Mouse (Mus musculus): ENCODE measurements at regions not wholly inside any gene's neighbourhood (a gene's known extent, or its start where the extent isn't known, plus 50 kb on each side); places are given as distances from the start of the nearest gene placed in this dataset.

DNA sequence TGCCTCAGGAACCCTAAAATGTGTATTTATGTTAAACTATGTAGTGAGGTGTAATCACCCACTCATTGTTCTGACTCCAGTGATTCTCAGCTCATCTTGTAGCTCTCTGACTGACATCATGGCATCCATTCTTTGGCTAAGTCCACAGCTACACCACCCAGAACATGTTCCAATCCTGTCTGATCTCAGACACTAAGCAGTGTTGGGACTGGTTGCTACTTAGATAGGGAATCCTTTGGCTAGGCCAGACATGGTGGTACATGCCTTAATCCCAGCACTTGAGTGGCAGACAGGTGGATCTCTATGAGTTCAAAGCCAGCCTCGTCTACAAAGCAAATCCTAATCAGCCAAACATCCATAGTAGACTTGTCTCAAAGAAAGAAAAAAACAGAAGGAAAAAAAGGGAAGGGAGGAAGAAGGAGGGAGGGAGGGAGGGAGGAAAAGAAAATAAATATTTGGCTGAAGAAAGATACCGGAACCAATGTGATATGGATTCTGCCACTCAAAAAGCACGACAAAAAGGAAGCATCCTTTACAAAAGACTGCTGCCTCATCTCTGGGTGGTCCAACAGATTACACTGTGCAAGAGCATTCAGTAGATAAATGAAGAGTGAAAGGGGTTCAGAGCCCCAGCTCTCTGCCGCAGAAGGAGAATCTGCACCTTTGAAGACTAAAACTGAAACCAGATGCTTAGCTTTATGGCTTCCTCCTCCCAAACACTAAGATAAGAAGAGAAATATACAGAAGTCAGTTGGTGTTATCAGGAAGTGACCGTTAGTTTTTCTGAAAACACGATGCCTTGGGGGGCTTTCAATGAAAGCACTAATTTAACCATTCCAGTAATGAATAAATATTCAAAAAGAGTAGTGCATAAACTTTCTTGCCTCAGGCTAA, 51.5 kb upstream of the Med13 start:
- no peaks in the 10 kb centered on the region for H3K27me3 ChIP-seq (replicated peaks; ENCODE audit: control insufficient read depth, insufficient read depth, low read length)
- H3K4me1 ChIP-seq (ENCODE audit: control insufficient read depth, insufficient read depth, low read length): 0 out of 2 replicates have a peak, but pooled peaks cover 4% of the 10 kb centered on the region
- no peaks in the 10 kb centered on the region for H3K36me3 ChIP-seq (ENCODE audit: control insufficient read depth, insufficient read depth, low read length)
- DNase-seq (ENCODE audit: low spot score) (no peak), ATAC-seq (ENCODE audit: low read depth) (no peak)
- H3K4me3 ChIP-seq (ENCODE audit: low read depth, low read length): no peak overlapping the region
- H3K9ac ChIP-seq (ENCODE audit: low read depth, low read length): no peak overlapping the region
- WGBS: 44% methylated on average over 6 of the region's 6 CpGs
- H3K4me2 ChIP-seq (ENCODE audit: low read depth, low read length): no peak overlapping the region
- no peak overlapping the region for H3K27ac ChIP-seq (replicated peaks; ENCODE audit: low read depth, low read length)
- 0 out of 2 replicates have a peak, but pooled peaks cover 2% of the 10 kb centered on the region for H3K9me3 ChIP-seq (ENCODE audit: control insufficient read depth, low read length)

DNA sequence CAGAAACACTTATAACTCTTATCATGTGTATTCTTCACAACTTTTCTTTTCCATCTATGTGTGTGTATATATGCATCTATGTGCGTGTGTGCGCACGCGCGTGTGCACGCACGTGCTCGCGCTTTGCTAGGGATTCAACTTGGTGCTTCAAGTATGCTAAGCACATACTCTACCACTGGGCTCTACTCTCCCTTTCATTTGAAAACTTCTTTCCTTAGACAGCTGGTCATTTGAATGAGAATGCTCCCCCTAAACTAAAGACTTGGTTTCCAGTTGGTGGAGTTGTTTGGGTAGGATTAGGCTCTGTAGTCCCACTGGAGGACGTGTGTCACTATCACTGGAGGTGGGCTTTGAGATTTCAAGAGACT, 52.2 kb upstream of the Med13 start:
- 92% methylated on average over 10 of the region's 10 CpGs for WGBS
- no peak for DNase-seq (ENCODE audit: low spot score)

DNA sequence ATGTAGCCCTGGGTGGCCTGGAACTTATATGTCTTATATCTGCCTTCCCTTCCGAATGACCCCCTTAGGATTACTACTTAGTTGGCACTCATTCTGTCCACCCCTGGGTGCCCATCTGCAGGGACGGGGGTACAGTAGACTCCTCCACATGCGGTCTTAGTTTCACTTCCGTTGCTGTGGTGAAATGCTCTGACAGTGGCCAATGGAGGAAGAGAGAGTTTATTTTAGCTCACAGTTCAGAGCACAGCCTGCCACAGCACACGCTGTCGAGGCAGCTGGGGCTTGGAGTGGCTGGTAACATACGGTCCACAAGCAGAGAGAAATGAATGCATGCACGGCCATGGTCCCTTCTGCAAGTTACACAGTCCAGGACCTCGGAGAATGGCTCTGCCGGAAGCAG, 53.1 kb upstream of the Med13 start:
- ATAC-seq (ENCODE audit: low read depth) (no peak), DNase-seq (ENCODE audit: low spot score) (no peak)
- Histone ChIP-seq H3K9ac (ENCODE audit: low read depth, low read length) (no peak overlapping the region), H3K4me3 (ENCODE audit: low read depth, low read length) (no peak overlapping the region), H3K4me1 (ENCODE audit: control insufficient read depth, insufficient read depth, low read length) (no peaks in the 10 kb centered on the region), H3K27me3 (replicated peaks; ENCODE audit: control insufficient read depth, insufficient read depth, low read length) (no peaks in the 10 kb centered on the region), H3K27ac (replicated peaks; ENCODE audit: low read depth, low read length) (no peak overlapping the region), H3K36me3 (ENCODE audit: control insufficient read depth, insufficient read depth, low read length) (no peaks in the 10 kb centered on the region), H3K4me2 (ENCODE audit: low read depth, low read length) (no peak overlapping the region), H3K9me3 (ENCODE audit: control insufficient read depth, low read length) (0 out of 2 replicates have a peak, but pooled peaks cover 2% of the 10 kb centered on the region)
- 85% methylated on average over 9 of the region's 10 CpGs for WGBS

More for the DNA sequence above, 52.2 kb upstream of the Med13 start:
- 0 out of 2 replicates have a peak, but pooled peaks cover 2% of the 10 kb centered on the region for H3K9me3 ChIP-seq (ENCODE audit: control insufficient read depth, low read length)
- no peak overlapping the region for H3K4me3 ChIP-seq (ENCODE audit: low read depth, low read length)
- no peak overlapping the region for H3K4me2 ChIP-seq (ENCODE audit: low read depth, low read length)
- H3K27ac ChIP-seq (replicated peaks; ENCODE audit: low read depth, low read length): no peak overlapping the region
- H3K36me3 ChIP-seq (ENCODE audit: control insufficient read depth, insufficient read depth, low read length): no peaks in the 10 kb centered on the region
- H3K9ac ChIP-seq (ENCODE audit: low read depth, low read length): no peak overlapping the region
- no peaks in the 10 kb centered on the region for H3K27me3 ChIP-seq (replicated peaks; ENCODE audit: control insufficient read depth, insufficient read depth, low read length)
- H3K4me1 ChIP-seq (ENCODE audit: control insufficient read depth, insufficient read depth, low read length): no peaks in the 10 kb centered on the region
- ATAC-seq (ENCODE audit: low read depth): no peak

DNA sequence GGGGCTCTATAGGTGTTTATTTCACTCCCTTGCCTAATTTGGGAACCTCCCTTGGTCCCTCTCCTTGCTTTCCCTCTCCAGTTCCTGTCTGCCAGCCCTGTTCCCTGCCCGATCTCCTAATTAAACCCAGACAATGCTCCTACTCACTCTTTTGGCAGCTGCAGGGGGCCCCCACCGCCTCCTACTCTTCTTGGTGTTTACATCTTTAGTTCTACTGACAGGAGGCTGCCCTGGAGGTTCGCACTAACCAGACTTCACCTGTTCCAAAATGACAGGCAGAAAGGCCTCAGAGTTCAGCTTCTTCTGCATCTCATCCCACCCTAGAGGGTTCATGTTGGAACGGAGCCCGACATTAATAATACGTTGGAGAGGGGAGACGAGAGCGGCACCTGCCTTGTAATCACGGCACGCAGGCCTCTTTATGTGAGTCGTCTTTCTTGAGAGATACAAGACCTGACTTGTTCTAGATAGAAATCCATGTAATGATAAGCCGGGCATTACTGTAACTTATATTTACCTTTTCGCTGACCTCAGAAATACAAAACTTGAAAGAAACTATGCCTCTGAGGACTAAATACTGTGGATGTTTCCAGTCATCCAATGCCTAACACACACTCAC, 55.5 kb upstream of the Med13 start:
- no peaks in the 10 kb centered on the region for H3K4me1 ChIP-seq (ENCODE audit: control insufficient read depth, insufficient read depth, low read length)
- DNase-seq (ENCODE audit: low spot score) (peak; percentile 85), ATAC-seq (ENCODE audit: low read depth) (peak; percentile 87)

DNA sequence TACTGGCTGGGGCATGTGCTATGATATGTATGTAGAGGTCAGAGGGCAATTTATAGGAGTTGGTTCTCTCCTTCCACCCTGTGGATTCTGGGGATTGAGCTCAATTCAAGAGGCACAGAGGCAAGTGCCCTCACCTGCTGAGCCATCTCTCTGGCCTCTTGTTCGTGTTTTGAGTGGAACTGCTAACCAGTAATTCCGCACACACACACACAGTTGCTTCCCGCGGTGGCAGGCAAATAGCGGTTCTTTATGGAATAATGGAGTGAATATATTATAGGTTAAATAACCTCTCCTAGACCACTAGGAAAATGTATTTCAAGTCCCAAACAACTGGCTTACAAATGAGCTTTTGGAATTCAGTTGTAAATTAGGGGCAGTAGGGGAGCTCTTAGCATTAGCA, 59.1 kb upstream of the Med13 start:
- no peak for ATAC-seq (ENCODE audit: low read depth)

More for the DNA sequence above, 55.5 kb upstream of the Med13 start:
- Histone ChIP-seq H3K36me3 (ENCODE audit: control insufficient read depth, insufficient read depth, low read length) (no peaks in the 10 kb centered on the region), H3K9me3 (ENCODE audit: control insufficient read depth, low read length) (no peaks in the 10 kb centered on the region), H3K27ac (replicated peaks; ENCODE audit: low read depth, low read length) (no peak overlapping the region), H3K27me3 (replicated peaks; ENCODE audit: control insufficient read depth, insufficient read depth, low read length) (no peaks in the 10 kb centered on the region), H3K4me2 (ENCODE audit: low read depth, low read length) (no peak overlapping the region), H3K4me3 (ENCODE audit: low read depth, low read length) (no peak overlapping the region), H3K9ac (ENCODE audit: low read depth, low read length) (no peak overlapping the region)
- 29% methylated on average over 13 of the region's 13 CpGs for WGBS

DNA sequence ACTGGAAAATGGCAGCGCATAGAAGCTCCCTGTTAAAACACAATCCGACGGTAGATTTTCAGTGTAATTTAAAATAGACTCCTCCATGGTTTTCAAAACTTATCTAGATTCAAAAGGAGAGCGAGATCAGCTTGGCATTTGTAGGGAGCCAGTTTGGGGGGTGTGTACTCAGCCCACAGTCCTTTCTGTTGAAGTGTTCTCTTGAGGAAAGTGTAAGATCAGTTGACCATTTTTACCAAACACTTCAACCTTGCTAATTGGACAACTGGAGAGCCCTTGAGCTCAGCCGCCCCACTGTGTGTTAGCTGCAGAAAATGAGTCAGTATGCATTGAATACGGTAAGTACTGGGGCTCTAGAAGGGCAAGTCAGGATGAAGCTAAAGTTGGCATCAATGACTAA, 59.8 kb upstream of the Med13 start:
- Histone ChIP-seq H3K9me3 (ENCODE audit: control insufficient read depth, low read length) (no peaks in the 10 kb centered on the region), H3K27ac (replicated peaks; ENCODE audit: low read depth, low read length) (no peak overlapping the region), H3K4me3 (ENCODE audit: low read depth, low read length) (no peak overlapping the region), H3K4me1 (ENCODE audit: control insufficient read depth, insufficient read depth, low read length) (no peaks in the 10 kb centered on the region), H3K36me3 (ENCODE audit: control insufficient read depth, insufficient read depth, low read length) (no peaks in the 10 kb centered on the region), H3K4me2 (ENCODE audit: low read depth, low read length) (no peak overlapping the region), H3K27me3 (replicated peaks; ENCODE audit: control insufficient read depth, insufficient read depth, low read length) (no peaks in the 10 kb centered on the region), H3K9ac (ENCODE audit: low read depth, low read length) (no peak overlapping the region)
- DNase-seq (ENCODE audit: low spot score) (no peak), ATAC-seq (ENCODE audit: low read depth) (no peak)
- 75% methylated on average over 6 of the region's 6 CpGs for WGBS

More for the DNA sequence above, 59.1 kb upstream of the Med13 start:
- Histone ChIP-seq H3K4me3 (ENCODE audit: low read depth, low read length) (no peak overlapping the region), H3K9me3 (ENCODE audit: control insufficient read depth, low read length) (no peaks in the 10 kb centered on the region), H3K27ac (replicated peaks; ENCODE audit: low read depth, low read length) (no peak overlapping the region), H3K9ac (ENCODE audit: low read depth, low read length) (no peak overlapping the region), H3K27me3 (replicated peaks; ENCODE audit: control insufficient read depth, insufficient read depth, low read length) (no peaks in the 10 kb centered on the region), H3K36me3 (ENCODE audit: control insufficient read depth, insufficient read depth, low read length) (no peaks in the 10 kb centered on the region), H3K4me2 (ENCODE audit: low read depth, low read length) (no peak overlapping the region), H3K4me1 (ENCODE audit: control insufficient read depth, insufficient read depth, low read length) (no peaks in the 10 kb centered on the region)
- DNase-seq (ENCODE audit: low spot score): no peak
- 74% methylated on average over 5 of the region's 5 CpGs for WGBS

DNA sequence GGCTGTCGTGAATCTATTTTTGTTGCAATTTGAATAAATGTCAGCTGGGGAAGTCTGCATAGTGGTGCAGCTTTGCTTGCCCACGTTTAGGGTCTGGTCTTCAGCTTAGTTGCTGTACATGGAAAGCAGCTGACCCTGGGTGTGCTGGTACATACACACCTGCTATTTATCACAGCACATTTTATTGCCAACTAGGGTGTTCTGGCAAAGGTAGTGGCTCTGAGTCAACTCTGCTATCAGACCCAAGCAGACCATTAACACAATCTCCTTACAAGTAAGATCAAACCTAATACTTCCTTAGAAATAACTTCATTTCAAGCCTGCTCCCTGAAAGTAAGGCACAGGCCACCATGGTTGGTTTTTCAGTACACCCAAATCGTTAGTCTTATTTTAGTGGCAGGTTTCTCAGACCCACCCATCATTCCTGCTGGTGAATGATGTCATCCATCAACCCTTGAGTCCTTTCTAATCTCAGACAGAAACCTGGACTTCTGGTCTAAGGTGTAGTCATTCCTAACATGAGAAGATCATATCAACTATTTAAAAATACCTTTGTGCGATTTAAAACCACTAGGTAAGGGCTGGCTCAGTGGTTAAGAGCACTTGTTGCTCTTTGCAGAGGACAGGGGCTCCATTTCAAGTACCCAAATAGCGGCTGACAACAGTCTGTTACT, 62.5 kb upstream of the Med13 start:
- no peaks in the 10 kb centered on the region for H3K9me3 ChIP-seq (ENCODE audit: control insufficient read depth, low read length)
- no peak overlapping the region for H3K4me2 ChIP-seq (ENCODE audit: low read depth, low read length)
- H3K4me3 ChIP-seq (ENCODE audit: low read depth, low read length): no peak overlapping the region
- no peaks in the 10 kb centered on the region for H3K4me1 ChIP-seq (ENCODE audit: control insufficient read depth, insufficient read depth, low read length)
- no peak for ATAC-seq (ENCODE audit: low read depth)
- H3K9ac ChIP-seq (ENCODE audit: low read depth, low read length): no peak overlapping the region
- no peaks in the 10 kb centered on the region for H3K36me3 ChIP-seq (ENCODE audit: control insufficient read depth, insufficient read depth, low read length)
- no peak overlapping the region for H3K27ac ChIP-seq (replicated peaks; ENCODE audit: low read depth, low read length)
- no peaks in the 10 kb centered on the region for H3K27me3 ChIP-seq (replicated peaks; ENCODE audit: control insufficient read depth, insufficient read depth, low read length)
- no peak for DNase-seq (ENCODE audit: low spot score)
- 72% methylated on average over 5 of the region's 5 CpGs for WGBS

DNA sequence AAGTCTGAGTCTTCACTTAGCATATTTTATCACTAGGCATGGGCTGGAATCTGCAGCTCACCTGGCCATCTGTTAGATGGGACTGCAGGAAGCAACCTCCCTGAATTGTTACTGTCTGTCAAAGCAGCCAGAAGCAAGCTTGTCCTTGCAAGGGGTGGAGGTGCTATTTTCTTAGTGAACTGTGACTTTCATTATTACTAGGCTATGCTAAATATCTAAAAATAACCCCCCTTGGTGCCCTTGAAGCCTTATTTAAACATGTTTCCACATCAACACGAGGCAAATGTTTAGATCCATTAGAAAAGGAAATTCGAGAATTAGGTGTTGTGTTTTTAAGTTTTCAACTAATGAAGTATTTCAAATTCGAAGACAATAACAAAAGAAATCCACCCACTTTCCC, 55.5 kb upstream of the Rnft1 start:
- no peaks in the 10 kb centered on the region for H3K9me3 ChIP-seq (ENCODE audit: control insufficient read depth, low read length)
- no peak for DNase-seq (ENCODE audit: low spot score)
- no peak overlapping the region for H3K4me3 ChIP-seq (ENCODE audit: low read depth, low read length)
- 64% methylated on average over 3 of the region's 3 CpGs for WGBS
- no peak overlapping the region for H3K27ac ChIP-seq (replicated peaks; ENCODE audit: low read depth, low read length)
- H3K36me3 ChIP-seq (ENCODE audit: control insufficient read depth, insufficient read depth, low read length): no peaks in the 10 kb centered on the region
- no peak overlapping the region for H3K4me2 ChIP-seq (ENCODE audit: low read depth, low read length)
- no peak overlapping the region for H3K9ac ChIP-seq (ENCODE audit: low read depth, low read length)
- ATAC-seq (ENCODE audit: low read depth): no peak
- H3K27me3 ChIP-seq (replicated peaks; ENCODE audit: control insufficient read depth, insufficient read depth, low read length): no peaks in the 10 kb centered on the region
- no peaks in the 10 kb centered on the region for H3K4me1 ChIP-seq (ENCODE audit: control insufficient read depth, insufficient read depth, low read length)
